Mouse (Mus musculus): ENCODE results near the gene Cep128. TPM values are rescaled to one million over a fixed set of nuclear protein-coding genes. Genes with fewer than 3 reads are reported as not detected.

Gene Cep128
- total and polyA plus RNA-seq, 2 experiments, result 0.67 to 1.2 TPM

DNA sequence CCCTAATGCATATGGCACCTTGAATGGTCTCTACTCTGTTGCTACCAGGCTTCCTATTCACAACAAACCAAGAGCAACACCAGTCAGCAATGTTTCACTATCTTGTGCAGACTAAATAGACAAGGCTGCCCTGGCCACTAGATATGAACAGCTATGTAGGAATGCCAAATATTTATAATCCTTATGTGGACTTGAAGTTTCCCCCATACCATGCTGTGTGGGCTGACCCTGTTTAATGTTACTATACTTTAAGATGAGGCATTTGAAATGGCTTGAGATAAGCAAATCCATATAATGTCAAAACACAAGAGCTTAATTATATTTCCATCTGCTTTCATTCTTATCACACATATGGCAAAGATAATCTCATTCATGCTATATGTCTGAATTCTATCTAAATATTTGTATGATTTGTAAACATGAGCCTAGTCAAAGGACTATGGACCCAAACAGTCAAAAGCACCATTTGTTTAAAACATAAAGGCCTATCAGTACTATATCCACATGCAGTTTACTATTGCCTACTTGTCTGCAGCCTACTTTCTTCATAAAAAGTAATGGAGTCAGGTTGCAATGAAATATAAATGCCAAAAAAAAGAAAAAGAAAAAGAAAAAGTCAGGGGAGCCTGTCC, 319.7 kb downstream of the Cep128 start:
- no peak overlapping the region for H3K9ac ChIP-seq (ENCODE audit: low read depth, low read length)
- H3K27ac ChIP-seq (replicated peaks; ENCODE audit: insufficient read depth, low read depth, low read length), result no peak overlapping the region
- H3K27me3 ChIP-seq (ENCODE audit: control insufficient read depth, insufficient read depth, low read length), result no peaks in the 10 kb centered on the region
- H3K79me2 ChIP-seq (ENCODE audit: control insufficient read depth, insufficient read depth, low read length), result no peaks in the 10 kb centered on the region
- TF ChIP-seq POLR2A (IDR thresholded peaks at IDR 0.05; ENCODE audit: extremely low read depth, insufficient read depth, low read length), result no peak
- no peak for TF ChIP-seq CTCF (IDR thresholded peaks at IDR 0.05; ENCODE audit: low read depth, low read length)
- H3K4me1 ChIP-seq (ENCODE audit: control insufficient read depth, insufficient read depth, low read length), result no peaks in the 10 kb centered on the region
- H3K36me3 ChIP-seq (ENCODE audit: control insufficient read depth, insufficient read depth, low read length), result no peaks in the 10 kb centered on the region
- DNase-seq (ENCODE audit: extremely low read depth, low read depth, low spot score), result no peak
- no peak overlapping the region for H3K4me3 ChIP-seq (ENCODE audit: insufficient read depth, low read depth, low read length)

DNA sequence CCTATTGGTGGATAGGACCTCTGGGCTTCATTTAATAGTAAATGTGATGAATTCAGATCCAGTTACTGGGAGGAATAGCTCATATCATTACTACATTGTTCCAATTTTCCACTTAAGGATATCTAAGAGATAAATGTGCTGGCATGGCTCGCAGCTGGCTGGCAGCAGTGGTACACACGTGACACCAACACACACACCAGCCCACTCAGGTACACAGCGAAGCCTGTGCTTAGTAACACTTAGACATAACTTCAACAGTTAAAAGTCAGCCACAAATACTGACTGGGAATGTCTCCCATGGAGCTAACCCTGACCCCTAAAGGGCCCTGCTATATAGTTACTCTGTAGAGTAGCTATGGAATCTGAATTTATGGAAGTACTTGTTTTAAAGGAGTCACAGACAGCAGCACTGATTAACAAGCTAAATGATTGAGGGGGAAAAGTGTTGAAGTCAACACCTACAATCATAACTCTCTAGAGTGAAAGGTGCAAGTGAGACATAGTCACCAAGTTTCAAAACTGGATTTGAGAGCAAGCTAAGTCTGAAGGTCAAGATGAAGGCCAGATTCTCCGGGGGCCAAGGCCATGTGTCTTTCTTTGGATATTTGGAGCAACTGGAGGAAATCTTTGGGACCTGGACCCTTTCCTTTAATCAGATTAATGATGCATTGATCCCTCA, 320.7 kb downstream of the Cep128 start:
- Histone ChIP-seq H3K4me1 (ENCODE audit: control insufficient read depth, insufficient read depth, low read length) (no peaks in the 10 kb centered on the region), H3K4me3 (ENCODE audit: insufficient read depth, low read depth, low read length) (no peak overlapping the region), H3K9ac (ENCODE audit: low read depth, low read length) (no peak overlapping the region), H3K27ac (replicated peaks; ENCODE audit: insufficient read depth, low read depth, low read length) (no peak overlapping the region), H3K27me3 (ENCODE audit: control insufficient read depth, insufficient read depth, low read length) (no peaks in the 10 kb centered on the region), H3K79me2 (ENCODE audit: control insufficient read depth, insufficient read depth, low read length) (no peaks in the 10 kb centered on the region), H3K36me3 (ENCODE audit: control insufficient read depth, insufficient read depth, low read length) (no peaks in the 10 kb centered on the region)
- DNase-seq (ENCODE audit: extremely low read depth, low read depth, low spot score), result no peak
- TF ChIP-seq CTCF (IDR thresholded peaks at IDR 0.05; ENCODE audit: low read depth, low read length), result no peak
- no peak for TF ChIP-seq POLR2A (IDR thresholded peaks at IDR 0.05; ENCODE audit: extremely low read depth, insufficient read depth, low read length)
- WGBS, result 90% methylated on average over 4 of the region's 4 CpGs

DNA sequence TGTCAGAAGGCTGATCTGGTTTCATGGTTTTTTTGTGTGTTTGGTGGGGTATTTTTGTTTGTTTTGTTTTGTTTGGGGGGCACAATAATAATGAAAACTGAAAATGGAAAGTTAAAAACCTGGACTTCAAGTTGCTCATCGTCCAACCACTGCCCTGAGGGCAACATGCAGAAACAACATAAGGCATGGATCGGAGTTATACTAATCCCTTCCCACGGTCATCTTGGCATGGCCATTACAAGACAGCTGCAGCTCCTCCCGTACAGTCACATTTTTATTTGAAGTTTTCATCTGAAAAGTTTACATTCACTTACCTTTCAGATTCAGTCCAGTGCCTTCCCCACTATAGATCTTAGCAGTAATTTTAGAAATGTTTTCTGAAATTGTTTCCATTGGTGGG, 321.5 kb downstream of the Cep128 start:
- Histone ChIP-seq H3K9ac (ENCODE audit: low read depth, low read length) (no peak overlapping the region), H3K79me2 (ENCODE audit: control insufficient read depth, insufficient read depth, low read length) (no peaks in the 10 kb centered on the region), H3K4me1 (ENCODE audit: control insufficient read depth, insufficient read depth, low read length) (no peaks in the 10 kb centered on the region), H3K4me3 (ENCODE audit: insufficient read depth, low read depth, low read length) (no peak overlapping the region), H3K27ac (replicated peaks; ENCODE audit: insufficient read depth, low read depth, low read length) (no peak overlapping the region), H3K27me3 (ENCODE audit: control insufficient read depth, insufficient read depth, low read length) (no peaks in the 10 kb centered on the region), H3K36me3 (ENCODE audit: control insufficient read depth, insufficient read depth, low read length) (no peaks in the 10 kb centered on the region)
- no peak for DNase-seq (ENCODE audit: extremely low read depth, low read depth, low spot score)
- TF ChIP-seq CTCF (IDR thresholded peaks at IDR 0.05; ENCODE audit: low read depth, low read length) (no peak), POLR2A (IDR thresholded peaks at IDR 0.05; ENCODE audit: extremely low read depth, insufficient read depth, low read length) (no peak)
- WGBS, result 94% methylated on average over 4 of the region's 4 CpGs

DNA sequence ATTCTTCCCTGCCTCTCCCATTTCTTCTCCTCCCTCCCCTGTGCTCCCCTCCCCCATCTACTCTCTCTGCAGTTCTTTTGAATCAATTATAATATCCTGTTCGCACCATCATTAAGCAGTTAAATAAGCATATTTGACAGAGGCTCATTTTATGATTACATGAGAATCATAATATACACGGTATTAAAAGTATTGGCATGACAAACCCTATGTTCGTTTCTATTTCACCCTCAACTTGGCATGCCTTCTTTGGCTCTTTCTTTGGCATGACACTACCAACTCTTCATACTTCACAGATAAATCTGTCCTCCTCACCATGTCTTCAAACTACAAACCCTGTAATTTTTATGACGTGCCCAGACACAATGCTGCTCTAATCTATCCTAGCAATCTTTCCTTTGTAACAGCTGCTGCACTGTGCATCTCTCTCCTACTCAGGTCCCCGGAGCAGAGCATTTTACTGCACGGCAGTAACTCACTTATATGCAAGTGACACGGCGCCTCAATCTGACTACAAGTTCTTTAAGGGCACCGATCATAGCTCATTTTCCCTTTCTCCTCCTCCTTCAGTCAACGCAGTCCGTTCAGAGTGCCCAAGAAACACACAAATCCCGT, 324.4 kb downstream of the Cep128 start:
- H3K4me1 ChIP-seq (ENCODE audit: control insufficient read depth, insufficient read depth, low read length), result no peaks in the 10 kb centered on the region
- DNase-seq (ENCODE audit: extremely low read depth, low read depth, low spot score), result no peak
- 94% methylated on average over 12 of the region's 12 CpGs for WGBS
- H3K9ac ChIP-seq (ENCODE audit: low read depth, low read length), result no peak overlapping the region
- H3K4me3 ChIP-seq (ENCODE audit: insufficient read depth, low read depth, low read length), result no peak overlapping the region
- no peak overlapping the region for H3K27ac ChIP-seq (replicated peaks; ENCODE audit: insufficient read depth, low read depth, low read length)
- TF ChIP-seq CTCF (IDR thresholded peaks at IDR 0.05; ENCODE audit: low read depth, low read length), result no peak
- no peak for TF ChIP-seq POLR2A (IDR thresholded peaks at IDR 0.05; ENCODE audit: extremely low read depth, insufficient read depth, low read length)
- no peaks in the 10 kb centered on the region for H3K36me3 ChIP-seq (ENCODE audit: control insufficient read depth, insufficient read depth, low read length)
- H3K79me2 ChIP-seq (ENCODE audit: control insufficient read depth, insufficient read depth, low read length), result no peaks in the 10 kb centered on the region
- H3K27me3 ChIP-seq (ENCODE audit: control insufficient read depth, insufficient read depth, low read length), result no peaks in the 10 kb centered on the region

DNA sequence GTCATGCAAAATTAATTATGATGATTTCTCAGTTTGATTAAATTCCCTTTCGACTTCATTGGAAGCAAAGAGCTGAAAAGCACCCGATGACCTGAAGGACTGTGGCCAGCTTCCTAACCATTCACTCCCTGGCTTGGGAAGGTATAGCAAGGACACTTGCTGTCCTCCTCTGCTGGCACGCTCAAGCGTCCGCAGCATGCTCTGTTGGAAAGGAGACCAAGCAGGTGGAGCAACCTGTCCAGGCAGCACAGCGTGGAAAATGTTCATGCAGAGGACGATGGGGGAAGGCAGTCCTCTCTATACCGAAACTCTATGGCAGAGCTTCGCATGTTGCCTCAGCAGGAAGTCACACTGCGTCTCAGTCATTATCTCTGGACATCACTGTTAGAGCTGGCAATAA, 327.3 kb downstream of the Cep128 start:
- TF ChIP-seq POLR2A (IDR thresholded peaks at IDR 0.05; ENCODE audit: extremely low read depth, insufficient read depth, low read length) (no peak), CTCF (IDR thresholded peaks at IDR 0.05; ENCODE audit: low read depth, low read length) (no peak)
- H3K79me2 ChIP-seq (ENCODE audit: control insufficient read depth, insufficient read depth, low read length), result no peaks in the 10 kb centered on the region
- no peaks in the 10 kb centered on the region for H3K27me3 ChIP-seq (ENCODE audit: control insufficient read depth, insufficient read depth, low read length)
- no peak overlapping the region for H3K27ac ChIP-seq (replicated peaks; ENCODE audit: insufficient read depth, low read depth, low read length)
- no peaks in the 10 kb centered on the region for H3K4me1 ChIP-seq (ENCODE audit: control insufficient read depth, insufficient read depth, low read length)
- no peak overlapping the region for H3K9ac ChIP-seq (ENCODE audit: low read depth, low read length)
- WGBS, result 87% methylated on average over 10 of the region's 10 CpGs
- H3K36me3 ChIP-seq (ENCODE audit: control insufficient read depth, insufficient read depth, low read length), result no peaks in the 10 kb centered on the region
- DNase-seq (ENCODE audit: extremely low read depth, low read depth, low spot score), result no peak
- H3K4me3 ChIP-seq (ENCODE audit: insufficient read depth, low read depth, low read length), result no peak overlapping the region

DNA sequence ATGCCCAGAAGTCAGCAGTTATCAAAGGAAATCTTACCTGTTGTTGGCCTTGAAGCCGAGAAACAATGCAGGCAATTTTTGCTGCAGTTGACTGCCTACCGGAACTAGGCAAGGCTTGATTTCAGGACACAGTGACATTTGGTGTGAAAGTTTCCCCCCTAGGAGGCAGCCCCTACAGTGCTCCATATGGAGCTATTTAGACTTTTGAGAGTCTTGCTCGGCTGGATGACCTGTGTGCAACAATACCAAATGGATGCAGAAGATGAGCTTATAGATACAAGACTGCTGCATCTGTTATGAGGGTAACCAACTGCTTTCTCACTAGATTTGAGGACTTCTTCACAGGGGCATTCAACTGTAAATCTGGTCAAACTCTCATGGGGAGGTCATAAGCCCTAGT, 331.9 kb downstream of the Cep128 start:
- Histone ChIP-seq H3K4me1 (ENCODE audit: control insufficient read depth, insufficient read depth, low read length) (no peaks in the 10 kb centered on the region), H3K9ac (ENCODE audit: low read depth, low read length) (no peak overlapping the region), H3K27ac (replicated peaks; ENCODE audit: insufficient read depth, low read depth, low read length) (no peak overlapping the region), H3K36me3 (ENCODE audit: control insufficient read depth, insufficient read depth, low read length) (no peaks in the 10 kb centered on the region), H3K27me3 (ENCODE audit: control insufficient read depth, insufficient read depth, low read length) (no peaks in the 10 kb centered on the region), H3K79me2 (ENCODE audit: control insufficient read depth, insufficient read depth, low read length) (no peaks in the 10 kb centered on the region), H3K4me3 (ENCODE audit: insufficient read depth, low read depth, low read length) (no peak overlapping the region)
- no peak for DNase-seq (ENCODE audit: extremely low read depth, low read depth, low spot score)
- WGBS, result 96% methylated on average over 3 of the region's 3 CpGs
- TF ChIP-seq CTCF (IDR thresholded peaks at IDR 0.05; ENCODE audit: low read depth, low read length), result no peak
- no peak for TF ChIP-seq POLR2A (IDR thresholded peaks at IDR 0.05; ENCODE audit: extremely low read depth, insufficient read depth, low read length)
